Mouse (Mus musculus) CD4-positive helper T cell, adult 2 months (primary cell): ENCODE measurements around the gene Zbed4.
A peak's percentile ranks its signal among the peaks of the same experiment; 100 is the strongest.
"Not testable (repeated sequence)": the region's sequence is repeated elsewhere in the genome, so short reads cannot be mapped to it uniquely, and the experiment has no call there.

Experiments used
- DNase-seq: peaks from one replicate; pipeline ENCODE4 v3.0.0-alpha.2; 2012; ENCODE audit warnings: low read depth, missing footprints, low spot score

The Zbed4 gene

GRCm38 (mm10) chr15:88738466-88738865, 13.0 kb upstream of the Zbed4 start:
- no peak for DNase-seq

GRCm38 (mm10) chr15:88741366-88741765, 10.1 kb upstream of the Zbed4 start:
- no peak for DNase-seq

GRCm38 (mm10) chr15:88743371-88743770, 8.1 kb upstream of the Zbed4 start:
- not testable (repeated sequence) for DNase-seq

- DNase-seq = no peak
Observed at GRCm38 (mm10) chr15:88745347-88745746, 6.1 kb upstream of the Zbed4 start.

- DNase-seq = no peak
Observed at GRCm38 (mm10) chr15:88745926-88746325, 5.5 kb upstream of the Zbed4 start.

GRCm38 (mm10) chr15:88749617-88750016, 1.8 kb upstream of the Zbed4 start:
- not testable (repeated sequence) for DNase-seq

- DNase-seq = no peak
Observed at GRCm38 (mm10) chr15:88750032-88750431, 1.4 kb upstream of the Zbed4 start.

- DNase-seq = peak; percentile 99
Observed at GRCm38 (mm10) chr15:88750677-88751563, 540 bp upstream of the Zbed4 start.

- DNase-seq = no peak
Observed at GRCm38 (mm10) chr15:88752403-88752733, 908 bp downstream of the Zbed4 start.

- DNase-seq = no peak
Observed at GRCm38 (mm10) chr15:88754896-88755295, 3.4 kb downstream of the Zbed4 start.

GRCm38 (mm10) chr15:88755761-88756160, 4.3 kb downstream of the Zbed4 start:
- no peak for DNase-seq

GRCm38 (mm10) chr15:88758061-88758460, 6.6 kb downstream of the Zbed4 start:
- no peak for DNase-seq

GRCm38 (mm10) chr15:88761551-88761950, 10.1 kb downstream of the Zbed4 start:
- no peak for DNase-seq

- DNase-seq = not testable (repeated sequence)
Observed at GRCm38 (mm10) chr15:88766139-88766538, 14.7 kb downstream of the Zbed4 start.

GRCm38 (mm10) chr15:88768537-88768936, 17.1 kb downstream of the Zbed4 start:
- DNase-seq = no peak

GRCm38 (mm10) chr15:88774630-88775029, 23.2 kb downstream of the Zbed4 start:
- DNase-seq = not testable (repeated sequence)

GRCm38 (mm10) chr15:88792140-88792850, 40.8 kb downstream of the Zbed4 start:
- no peak for DNase-seq

- not testable (repeated sequence) for DNase-seq
Observed at GRCm38 (mm10) chr15:88794729-88795128, 43.3 kb downstream of the Zbed4 start.

GRCm38 (mm10) chr15:88799950-88800371, 48.5 kb downstream of the Zbed4 start:
- DNase-seq = no peak

GRCm38 (mm10) chr15:88800921-88801354, 49.5 kb downstream of the Zbed4 start:
- DNase-seq = no peak

- no peak for DNase-seq
Observed at GRCm38 (mm10) chr15:88801903-88802302, 50.4 kb downstream of the Zbed4 start.

- no peak for DNase-seq
Observed at GRCm38 (mm10) chr15:88802348-88802747, 50.9 kb downstream of the Zbed4 start.

GRCm38 (mm10) chr15:88808121-88808520, 56.7 kb downstream of the Zbed4 start:
- no peak for DNase-seq
